Mouse (Mus musculus) heart, embryonic 13.5 days (tissue): ENCODE data around the gene Hint1. TPM values are rescaled to one million over a fixed set of nuclear protein-coding genes. Genes with fewer than 3 reads are reported as not detected.
A peak's percentile ranks its signal among the peaks of the same experiment; 100 is the strongest.
"Not testable (repeated sequence)": the region's sequence is repeated elsewhere in the genome, so short reads cannot be mapped to it uniquely, and the experiment has no call there.

ENCODE experiments used
- ATAC-seq: fragments of 200-750 bp; cut with Nextera tagmentation; 2 replicates; pipeline ENCODE4 v1.8.0; 2017; ENCODE audit warnings: moderate TSS enrichment; ENCODE audit not compliant: insufficient number of reproducible peaks, low FRiP score, low TSS enrichment; ENCODE audit errors: extremely low read depth
- H3K27ac ChIP-seq: fragments of 300-500 bp; sonication (generic); replicated peaks from 2 replicates; pipeline ENCODE4 v1.5.1; 2015; ENCODE audit warnings: moderate library complexity, mild to moderate bottlenecking, inconsistent platforms
- H3K27me3 ChIP-seq: fragments of 300-500 bp; sonication (generic); replicated peaks from 2 replicates; pipeline ENCODE4 v1.6.1; 2015; ENCODE audit warnings: mild to moderate bottlenecking, inconsistent platforms
- H3K36me3 ChIP-seq: fragments of 300-500 bp; sonication (generic); 2 replicates; pipeline ENCODE4 v1.6.1; 2015; ENCODE audit warnings: mild to moderate bottlenecking, inconsistent platforms
- H3K4me1 ChIP-seq: fragments of 300-500 bp; sonication (generic); 2 replicates; pipeline ENCODE4 v1.6.1; 2015; ENCODE audit warnings: inconsistent platforms
- H3K4me2 ChIP-seq: fragments of 300-500 bp; sonication (generic); 2 replicates; pipeline ENCODE4 v1.6.1; 2015; ENCODE audit warnings: inconsistent platforms, mild to moderate bottlenecking, moderate library complexity
- H3K4me3 ChIP-seq: fragments of 300-500 bp; sonication (generic); 2 replicates; pipeline ENCODE4 v1.5.1; 2015; ENCODE audit warnings: moderate library complexity, mild to moderate bottlenecking, inconsistent platforms
- H3K9ac ChIP-seq: fragments of 300-500 bp; sonication (generic); 2 replicates; pipeline ENCODE4 v1.6.1; 2015; ENCODE audit warnings: inconsistent platforms, mild to moderate bottlenecking, moderate library complexity
- H3K9me3 ChIP-seq: fragments of 300-500 bp; sonication (generic); 2 replicates; pipeline ENCODE4 v1.6.1; 2016; ENCODE audit warnings: inconsistent platforms
- WGBS: fragments of 180-500 bp; shearing (Covaris S2); methylation state at CpG from one replicate; pipeline ENCODE4 v1.1.7; 2015; ENCODE audit warnings: mixed read lengths; 5-methylcytosine and 5-hydroxymethylcytosine counted together
- polyA plus RNA-seq: library from polyadenylated mRNA; unstranded; fragments of >200 nt; fragmentation: Nextera tagmentation; extraction: Ambion mirVana; gene quantifications from 2 replicates; pipeline ENCODE4 v1.2.1, GENCODE M21; 2015

Gene Hint1
- polyA plus RNA-seq, 1 experiment from 2014 or later: 637 TPM

GRCm38 (mm10) chr11:54881051-54881474, 14.9 kb downstream of the Hint1 start:
- peak overlapping the region; percentile 94 for H3K27ac ChIP-seq

DNA sequence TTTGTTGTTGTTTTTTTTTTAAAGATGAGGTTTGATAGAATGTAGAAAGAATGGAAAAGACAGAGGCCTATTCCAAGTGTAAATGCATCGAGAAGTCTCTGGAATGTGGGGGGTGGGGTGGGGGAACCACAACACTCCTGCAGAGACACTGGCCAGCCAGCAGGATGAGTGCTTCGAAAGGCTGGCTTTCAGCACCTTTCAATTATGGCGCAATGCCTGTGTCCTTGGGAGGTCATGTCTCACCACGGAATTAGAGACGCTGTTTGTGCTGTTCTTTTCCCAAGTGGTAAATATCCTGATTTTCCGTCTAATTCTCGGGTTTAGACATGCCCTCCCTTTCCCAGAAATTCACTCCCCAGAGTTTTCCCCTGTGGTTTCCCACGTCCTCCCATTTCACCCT, 16.5 kb downstream of the Hint1 start:
- no peak overlapping the region for H3K4me3 ChIP-seq
- no peaks in the 10 kb centered on the region for H3K9me3 ChIP-seq
- 18% methylated on average over 8 of the region's 8 CpGs for WGBS
- H3K36me3 ChIP-seq: no peaks in the 10 kb centered on the region
- peak overlapping the region; percentile 9; the same call in 1 of the 2 replicates for H3K4me2 ChIP-seq
- H3K27me3 ChIP-seq: no peaks in the 10 kb centered on the region
- no peak for ATAC-seq
- peak overlapping the region; percentile 94 for H3K27ac ChIP-seq
- peak overlapping the region; percentile 63 for H3K9ac ChIP-seq
- peaks cover 49% of the 10 kb centered on the region for H3K4me1 ChIP-seq

More at GRCm38 (mm10) chr11:54881051-54881474, 14.9 kb downstream of the Hint1 start:
- Histone ChIP-seq H3K4me3 (no peak overlapping the region), H3K4me2 (no peak overlapping the region), H3K36me3 (no peaks in the 10 kb centered on the region), H3K9me3 (no peaks in the 10 kb centered on the region), H3K27me3 (no peaks in the 10 kb centered on the region), H3K9ac (0 out of 2 replicates have a peak overlapping the region, but pooled peaks have one; percentile 37), H3K4me1 (peaks cover 49% of the 10 kb centered on the region)
- ATAC-seq: no peak
- WGBS: 4% methylated on average over 2 of the region's 2 CpGs

DNA sequence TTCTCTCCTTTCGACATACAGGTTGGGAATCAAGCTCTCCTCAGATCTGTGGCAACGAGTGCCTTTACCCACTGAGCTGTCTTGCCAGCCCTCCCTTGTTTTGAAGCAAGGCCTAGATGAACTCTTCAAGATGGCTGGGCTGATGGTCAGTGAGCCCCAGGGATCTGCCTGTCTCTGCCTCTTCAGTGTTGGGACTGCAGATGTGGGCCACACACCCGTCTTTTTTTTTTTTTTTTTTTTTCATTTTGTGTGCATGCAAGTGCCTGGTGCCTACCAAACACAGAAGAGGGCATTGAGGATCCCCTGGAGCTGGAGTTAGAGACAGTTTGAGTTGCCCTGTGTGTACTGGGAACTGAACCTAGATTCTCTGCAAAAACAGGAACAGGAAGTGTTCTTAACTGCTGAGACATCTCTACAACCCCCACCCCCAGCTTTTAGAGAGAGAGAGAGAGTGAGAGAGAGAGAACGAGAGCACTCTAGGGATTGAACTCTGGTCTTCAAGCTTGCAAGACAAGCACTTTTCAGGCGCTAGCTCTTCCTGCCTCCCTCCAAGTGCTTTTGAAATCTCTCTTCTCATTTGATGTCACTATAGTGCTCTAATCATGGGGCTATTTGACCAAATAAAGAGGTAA, 18.1 kb downstream of the Hint1 start:
- Histone ChIP-seq H3K4me3 (no peak overlapping the region), H3K27ac (peak overlapping the region; percentile 55), H3K4me2 (no peak overlapping the region), H3K9me3 (no peaks in the 10 kb centered on the region; the same call in 1 of the 2 replicates), H3K9ac (no peak overlapping the region), H3K36me3 (no peaks in the 10 kb centered on the region), H3K27me3 (no peaks in the 10 kb centered on the region), H3K4me1 (peaks cover 49% of the 10 kb centered on the region)
- ATAC-seq: no peak
- 73% methylated on average over 5 of the region's 5 CpGs for WGBS

- no peak overlapping the region for H3K9ac ChIP-seq
- ATAC-seq: no peak
- peaks cover 43% of the 10 kb centered on the region for H3K4me1 ChIP-seq
- no peaks in the 10 kb centered on the region; the same call in 1 of the 2 replicates for H3K9me3 ChIP-seq
- no peaks in the 10 kb centered on the region for H3K27me3 ChIP-seq
- no peaks in the 10 kb centered on the region for H3K36me3 ChIP-seq
- no peak overlapping the region for H3K4me2 ChIP-seq
- H3K27ac ChIP-seq: peak overlapping the region; percentile 55
- WGBS: 12% methylated on average over 5 of the region's 5 CpGs
- no peak overlapping the region for H3K4me3 ChIP-seq
Measured at GRCm38 (mm10) chr11:54884937-54885336, 18.8 kb downstream of the Hint1 start.

- Histone ChIP-seq H3K4me2 (no peak overlapping the region), H3K9me3 (no peaks in the 10 kb centered on the region; the same call in 1 of the 2 replicates), H3K27me3 (no peaks in the 10 kb centered on the region), H3K9ac (no peak overlapping the region), H3K36me3 (no peaks in the 10 kb centered on the region), H3K4me1 (peaks cover 39% of the 10 kb centered on the region), H3K4me3 (no peak overlapping the region), H3K27ac (peak overlapping the region; percentile 25; the same call in 1 of the 2 replicates)
- ATAC-seq: no peak
- WGBS: 79% methylated on average over 2 of the region's 2 CpGs
Measured at GRCm38 (mm10) chr11:54885406-54885805, 19.2 kb downstream of the Hint1 start.

DNA sequence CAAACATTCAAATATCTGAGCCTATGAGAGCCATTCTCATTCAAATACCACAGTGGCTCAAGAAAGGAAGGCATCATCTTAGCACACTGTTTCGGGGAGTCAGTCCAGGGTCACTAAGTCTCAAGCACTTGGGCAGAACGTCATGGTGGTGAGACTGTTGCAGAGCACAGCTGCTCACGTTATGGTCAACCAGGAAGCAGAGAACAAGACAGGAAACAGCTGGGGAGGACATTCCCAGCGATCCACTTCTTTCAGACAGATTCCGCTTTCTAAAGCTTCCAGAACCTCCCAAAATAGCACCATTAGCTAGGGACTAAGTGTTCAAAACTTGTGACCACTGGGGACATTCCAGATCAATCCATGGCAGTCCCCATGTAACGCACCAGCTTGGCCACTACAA, 21.7 kb downstream of the Hint1 start:
- Histone ChIP-seq H3K9ac (no peak overlapping the region), H3K9me3 (no peaks in the 10 kb centered on the region; the same call in 1 of the 2 replicates), H3K4me2 (no peak overlapping the region), H3K4me1 (peaks cover 14% of the 10 kb centered on the region), H3K27ac (no peak overlapping the region), H3K36me3 (no peaks in the 10 kb centered on the region), H3K27me3 (no peaks in the 10 kb centered on the region), H3K4me3 (no peak overlapping the region)
- WGBS: 61% methylated on average over 6 of the region's 6 CpGs
- ATAC-seq: no peak

DNA sequence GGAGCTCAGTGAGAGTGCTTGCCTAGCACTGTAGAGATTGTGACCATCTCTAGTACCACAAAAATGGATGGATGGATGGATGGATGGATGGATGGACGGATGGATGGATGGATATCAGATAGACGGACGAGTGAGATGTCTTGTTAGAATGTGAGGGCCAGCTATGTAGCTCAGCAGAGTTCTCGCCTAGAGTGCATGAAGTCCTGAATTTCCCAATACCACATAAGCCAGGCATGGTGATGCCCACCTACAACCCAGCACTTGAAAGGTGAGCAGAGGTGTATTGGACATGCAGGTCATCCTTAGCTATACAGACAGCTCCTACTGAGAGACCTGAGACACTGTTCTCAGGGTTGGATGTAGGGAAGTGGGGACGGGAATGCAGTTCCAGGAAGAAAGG, 25.2 kb downstream of the Hint1 start:
- WGBS: 81% methylated on average over 5 of the region's 5 CpGs
- H3K4me1 ChIP-seq: no peaks in the 10 kb centered on the region; the same call in 1 of the 2 replicates
- no peaks in the 10 kb centered on the region; the same call in 1 of the 2 replicates for H3K9me3 ChIP-seq
- H3K36me3 ChIP-seq: no peaks in the 10 kb centered on the region
- no peak overlapping the region for H3K4me3 ChIP-seq
- H3K9ac ChIP-seq: no peak overlapping the region
- ATAC-seq: no peak
- no peak overlapping the region for H3K27ac ChIP-seq
- no peaks in the 10 kb centered on the region for H3K27me3 ChIP-seq
- no peak overlapping the region for H3K4me2 ChIP-seq

GRCm38 (mm10) chr11:54892091-54892490, 25.9 kb downstream of the Hint1 start:
- Histone ChIP-seq H3K4me2 (no peak overlapping the region), H3K9ac (no peak overlapping the region), H3K4me3 (no peak overlapping the region), H3K4me1 (peaks cover 2% of the 10 kb centered on the region; the same call in 1 of the 2 replicates), H3K27me3 (no peaks in the 10 kb centered on the region), H3K27ac (no peak overlapping the region), H3K9me3 (no peaks in the 10 kb centered on the region; the same call in 1 of the 2 replicates), H3K36me3 (no peaks in the 10 kb centered on the region)
- WGBS: 66% methylated on average over 7 of the region's 7 CpGs
- ATAC-seq: no peak

DNA sequence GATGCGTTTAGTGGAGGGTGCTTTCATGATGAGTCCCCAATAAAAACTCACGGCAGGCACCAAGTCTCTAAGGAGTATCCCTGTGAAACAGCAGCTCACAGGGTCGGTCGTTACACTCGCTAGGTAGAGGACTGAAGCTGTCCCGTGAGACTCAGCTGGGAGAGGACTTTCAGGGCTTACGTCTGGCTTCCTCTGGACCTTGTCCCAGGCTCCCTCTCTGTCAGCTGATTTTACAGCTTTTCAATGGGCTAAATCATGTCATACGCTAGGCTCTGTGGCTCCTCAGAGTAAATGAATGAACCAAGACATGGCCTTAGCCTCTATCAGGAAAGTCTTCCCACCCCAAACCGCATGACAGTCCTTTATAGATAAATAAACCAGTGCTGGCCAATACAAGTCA, 28.4 kb downstream of the Hint1 start:
- ATAC-seq: no peak
- no peaks in the 10 kb centered on the region for H3K27me3 ChIP-seq
- no peak overlapping the region for H3K9ac ChIP-seq
- no peaks in the 10 kb centered on the region for H3K9me3 ChIP-seq
- WGBS: 62% methylated on average over 9 of the region's 9 CpGs
- H3K36me3 ChIP-seq: no peaks in the 10 kb centered on the region
- no peak overlapping the region for H3K4me2 ChIP-seq
- H3K27ac ChIP-seq: no peak overlapping the region
- no peak overlapping the region for H3K4me3 ChIP-seq
- H3K4me1 ChIP-seq: peaks cover 13% of the 10 kb centered on the region

- not testable (repeated sequence) for H3K27me3 ChIP-seq, H3K36me3 ChIP-seq, H3K9ac ChIP-seq, H3K27ac ChIP-seq, H3K4me3 ChIP-seq, H3K4me2 ChIP-seq, H3K9me3 ChIP-seq, ATAC-seq
- peaks cover 13% of the 10 kb centered on the region for H3K4me1 ChIP-seq
- 78% methylated on average over 3 of the region's 3 CpGs for WGBS
Measured at GRCm38 (mm10) chr11:54896646-54897045, 30.5 kb downstream of the Hint1 start.

DNA sequence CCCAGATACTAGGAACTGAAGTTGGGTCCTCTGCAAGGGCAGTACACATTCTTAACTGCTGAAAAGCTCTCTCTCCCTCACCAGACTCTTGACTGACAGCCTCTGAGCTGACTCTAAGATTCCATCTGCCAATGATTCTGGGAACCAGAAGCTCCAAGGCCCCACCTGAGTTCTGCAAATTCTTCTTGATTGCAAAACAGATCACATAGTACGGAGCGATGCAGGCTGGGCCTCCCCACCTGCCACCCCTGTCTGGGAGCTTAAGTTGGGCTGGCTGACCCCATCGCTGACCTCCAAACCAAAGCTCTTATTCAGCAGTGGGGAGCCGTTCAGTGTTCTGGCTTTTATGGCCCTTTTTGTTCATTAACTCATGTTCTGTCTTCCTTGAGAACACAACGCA, 31.3 kb downstream of the Hint1 start:
- WGBS: 74% methylated on average over 5 of the region's 5 CpGs
- H3K4me1 ChIP-seq: peaks cover 18% of the 10 kb centered on the region
- H3K27me3 ChIP-seq: no peaks in the 10 kb centered on the region
- H3K4me3 ChIP-seq: no peak overlapping the region
- ATAC-seq: no peak
- H3K36me3 ChIP-seq: no peaks in the 10 kb centered on the region
- no peak overlapping the region for H3K27ac ChIP-seq
- no peaks in the 10 kb centered on the region for H3K9me3 ChIP-seq
- no peak overlapping the region for H3K4me2 ChIP-seq
- no peak overlapping the region for H3K9ac ChIP-seq

DNA sequence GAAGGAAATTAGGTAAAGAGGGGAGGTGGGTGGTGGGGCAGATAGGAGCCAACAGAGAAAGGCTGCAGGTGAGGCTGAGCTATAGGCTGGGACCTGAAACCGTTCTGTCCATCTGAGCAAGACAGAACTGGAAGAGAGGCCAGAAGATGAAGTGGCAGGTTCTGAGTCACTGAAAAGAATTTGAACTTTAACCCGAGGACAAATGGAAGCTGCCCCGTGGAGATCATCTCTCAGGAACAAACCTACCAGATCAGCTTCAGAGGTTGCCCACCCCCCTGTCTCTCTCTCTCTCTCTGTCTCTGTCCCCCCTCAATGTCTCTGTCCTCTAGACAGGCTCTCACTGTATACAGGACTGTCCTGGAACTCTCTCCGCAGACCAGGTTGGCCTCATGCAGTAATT, 33.5 kb downstream of the Hint1 start:
- Histone ChIP-seq H3K36me3 (no peaks in the 10 kb centered on the region), H3K27me3 (no peaks in the 10 kb centered on the region), H3K4me3 (no peak overlapping the region), H3K9ac (no peak overlapping the region), H3K9me3 (no peaks in the 10 kb centered on the region), H3K27ac (no peak overlapping the region), H3K4me1 (peaks cover 37% of the 10 kb centered on the region), H3K4me2 (no peak overlapping the region)
- no peak for ATAC-seq
- WGBS: 70% methylated on average over 4 of the region's 4 CpGs
